Mouse (Mus musculus): ENCODE results near the gene Fosl2.
A peak's percentile ranks its signal among the peaks of the same experiment; 100 is the strongest.
"Not testable (repeated sequence)": the region's sequence is repeated elsewhere in the genome, so short reads cannot be mapped to it uniquely, and the experiment has no call there.

Fosl2 gene

DNA sequence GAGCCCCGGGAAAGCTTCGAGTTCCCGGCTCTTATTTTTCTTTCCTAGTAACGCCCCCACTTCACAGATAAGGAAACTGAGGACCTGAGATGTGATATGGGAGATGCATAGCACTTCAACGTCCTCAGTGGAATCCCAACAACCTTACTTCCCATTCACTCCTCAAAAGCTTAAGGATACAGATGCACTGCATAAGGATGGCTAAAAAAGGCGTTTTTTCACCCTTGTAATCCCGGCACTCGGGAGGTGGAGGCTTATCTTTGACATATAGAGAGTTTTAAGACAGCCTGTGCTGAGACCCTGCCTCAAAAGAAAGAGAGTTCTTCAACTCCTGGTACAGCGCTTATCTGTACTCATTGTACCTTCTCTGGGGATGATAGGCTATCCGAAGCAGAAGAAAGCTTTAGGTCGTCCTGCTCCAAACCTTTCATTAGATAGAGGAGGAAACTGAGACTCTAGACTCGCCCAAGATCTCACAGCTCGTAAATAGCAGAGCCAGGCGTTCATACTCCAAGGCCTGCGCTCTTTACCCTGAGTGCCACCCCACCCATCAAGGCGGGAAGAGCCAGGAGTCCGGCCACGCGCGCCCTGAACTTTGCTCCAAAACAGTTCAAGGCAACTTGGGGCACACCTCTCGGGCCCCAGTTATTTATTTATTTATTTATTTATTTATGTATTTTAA lies 1.4 kb upstream of the Fosl2 start:
- DNase-seq = peak; percentile 43

- DNase-seq = peak; percentile 76
Measured at GRCm38 (mm10) chr5:32134903-32135335, 682 bp upstream of the Fosl2 start.

DNA sequence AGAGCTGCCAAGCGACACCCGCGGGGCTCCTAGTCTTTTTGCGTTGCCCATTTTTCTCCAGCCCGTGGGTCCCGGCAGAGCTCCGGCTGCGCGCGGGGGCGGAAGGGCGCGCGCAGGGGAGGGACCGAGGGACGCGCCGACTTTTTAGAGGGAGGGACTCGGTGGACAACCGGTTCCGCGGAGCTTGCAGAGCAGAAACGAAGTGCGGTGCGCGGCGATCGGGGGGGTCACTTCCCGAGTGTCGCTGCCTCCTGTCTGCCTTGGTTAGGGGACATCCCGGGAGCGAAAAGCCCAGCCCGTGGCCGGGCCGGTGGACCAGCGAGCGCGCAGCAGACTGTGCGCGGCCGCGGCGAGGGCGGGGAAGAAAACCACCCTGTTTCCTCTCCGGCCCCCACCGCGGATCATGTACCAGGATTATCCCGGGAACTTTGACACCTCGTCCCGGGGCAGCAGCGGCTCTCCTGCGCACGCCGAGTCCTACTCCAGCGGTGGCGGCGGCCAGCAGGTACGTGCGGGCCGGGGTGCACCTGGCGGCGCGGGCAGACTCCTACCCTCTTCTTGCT lies 781 bp downstream of the Fosl2 start:
- DNase-seq = peak; percentile 81

DNA sequence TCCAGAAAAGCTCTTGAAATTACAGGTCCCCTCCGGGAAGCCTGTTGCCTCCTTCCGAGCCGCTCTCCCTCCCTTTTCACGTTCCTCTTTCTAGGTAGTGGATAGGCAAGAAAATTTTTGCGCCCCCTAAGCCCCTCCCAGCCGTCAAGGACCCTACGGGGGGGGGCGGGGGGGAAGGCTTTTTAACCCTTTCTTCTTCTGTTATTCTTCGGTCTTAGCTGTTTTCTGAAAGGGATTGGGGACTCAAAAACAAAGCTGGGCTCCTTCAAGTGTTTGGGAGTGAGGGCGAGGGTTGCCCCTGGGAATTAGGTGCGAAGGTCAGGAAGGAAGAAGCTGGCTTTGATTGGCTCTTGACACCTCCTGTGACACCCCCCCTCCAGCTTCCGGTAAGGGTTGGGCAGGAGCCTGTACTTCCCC lies 1.5 kb downstream of the Fosl2 start:
- DNase-seq = peak; percentile 57

- peak; percentile 52 for DNase-seq
Measured at GRCm38 (mm10) chr5:32138446-32139195, 3.0 kb downstream of the Fosl2 start.

GRCm38 (mm10) chr5:32139516-32140037 lies 4.0 kb downstream of the Fosl2 start:
- peak; percentile 77 for DNase-seq

GRCm38 (mm10) chr5:32141899-32142298 lies 6.3 kb downstream of the Fosl2 start:
- DNase-seq = no peak

DNA sequence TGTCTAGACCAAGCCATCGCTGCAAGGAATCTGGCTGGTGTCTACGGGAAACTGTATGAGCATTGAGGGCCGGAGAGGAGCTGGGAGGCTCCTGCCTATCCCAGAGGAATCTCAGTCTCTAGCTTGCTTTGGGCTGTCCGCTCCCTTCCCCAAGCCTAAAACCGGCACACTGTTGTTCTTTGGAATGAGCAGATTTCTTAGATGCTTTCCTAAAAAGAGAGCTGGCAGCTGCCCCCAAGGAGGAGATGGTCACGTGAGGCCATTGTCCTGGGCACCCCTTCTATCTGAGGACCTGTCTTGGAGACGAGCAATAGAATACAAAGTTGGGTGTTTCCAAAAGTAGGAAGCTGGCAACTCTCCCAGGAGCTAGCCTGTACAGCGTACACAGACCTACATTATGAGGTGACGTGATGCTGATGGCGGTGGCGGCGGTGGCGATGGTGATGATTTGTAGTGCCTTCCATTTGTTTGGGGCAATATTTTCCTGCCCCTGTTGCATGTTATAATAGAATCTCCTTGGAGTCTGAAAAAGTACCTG lies 7.9 kb downstream of the Fosl2 start:
- peak; percentile 30 for DNase-seq

- DNase-seq = no peak
Measured at GRCm38 (mm10) chr5:32146281-32146680, 10.7 kb downstream of the Fosl2 start.

DNA sequence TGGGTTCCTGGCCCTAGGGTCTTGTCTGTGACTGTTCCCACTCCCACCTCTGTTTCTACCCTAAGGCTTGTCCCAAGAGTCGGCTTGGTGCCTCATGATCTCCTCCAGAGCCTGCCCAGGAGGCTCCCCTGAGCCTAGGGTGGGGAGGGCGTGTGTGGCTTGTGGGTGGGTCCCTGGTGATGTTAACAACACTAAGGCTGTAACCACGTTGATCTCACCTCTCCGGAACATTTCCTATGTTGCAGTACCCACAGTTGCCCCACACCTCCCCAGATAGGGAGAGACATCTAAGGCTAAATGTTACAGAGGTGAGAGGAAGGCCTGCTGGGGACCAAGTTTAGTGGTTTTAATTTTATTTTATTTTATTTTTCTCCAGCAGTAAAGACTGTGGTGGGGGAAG lies 13.0 kb downstream of the Fosl2 start:
- DNase-seq = no peak

- DNase-seq = no peak
Measured at GRCm38 (mm10) chr5:32151244-32151643, 15.6 kb downstream of the Fosl2 start.

DNA sequence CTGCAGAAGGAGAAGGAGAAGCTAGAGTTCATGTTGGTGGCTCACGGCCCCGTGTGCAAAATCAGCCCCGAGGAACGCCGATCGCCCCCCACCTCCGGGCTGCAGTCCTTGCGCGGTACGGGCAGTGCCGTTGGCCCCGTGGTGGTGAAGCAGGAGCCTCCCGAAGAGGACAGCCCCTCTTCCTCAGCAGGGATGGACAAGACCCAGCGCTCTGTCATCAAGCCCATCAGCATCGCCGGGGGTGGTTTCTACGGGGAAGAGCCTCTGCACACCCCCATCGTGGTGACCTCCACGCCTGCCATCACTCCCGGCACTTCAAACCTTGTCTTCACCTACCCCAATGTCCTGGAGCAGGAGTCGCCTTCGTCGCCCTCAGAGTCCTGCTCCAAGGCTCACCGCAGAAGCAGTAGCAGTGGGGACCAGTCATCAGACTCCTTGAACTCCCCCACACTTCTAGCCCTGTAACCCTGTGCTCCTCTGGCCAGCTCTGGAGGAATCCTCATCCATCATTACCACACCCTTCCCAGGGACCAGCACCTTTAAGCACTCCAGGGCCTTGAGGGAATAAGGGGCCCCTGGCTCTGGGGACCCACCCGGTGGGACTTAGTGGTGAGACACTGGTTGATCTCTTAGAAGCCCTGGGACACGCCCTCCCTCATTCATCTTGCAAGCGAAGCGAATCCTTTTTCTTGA lies 17.3 kb downstream of the Fosl2 start:
- DNase-seq = no peak

DNA sequence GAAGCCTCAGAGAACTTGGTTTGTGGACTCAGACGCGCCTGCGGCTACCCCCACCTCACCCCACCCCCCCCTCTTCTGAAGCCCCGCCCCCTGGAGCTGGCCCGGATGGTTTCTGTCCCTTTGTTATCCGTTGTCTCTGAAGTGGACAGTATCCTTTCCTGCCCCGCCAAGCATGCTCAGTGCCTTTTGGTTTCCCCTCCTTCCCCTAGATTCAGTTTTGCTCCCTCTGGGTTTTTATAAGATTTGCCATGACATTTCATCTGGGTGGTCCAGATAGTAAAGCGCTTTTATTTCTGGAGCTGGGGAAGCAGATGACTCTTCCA lies 17.8 kb downstream of the Fosl2 start:
- no peak for DNase-seq

GRCm38 (mm10) chr5:32153791-32154490 lies 18.3 kb downstream of the Fosl2 start:
- DNase-seq = no peak

DNA sequence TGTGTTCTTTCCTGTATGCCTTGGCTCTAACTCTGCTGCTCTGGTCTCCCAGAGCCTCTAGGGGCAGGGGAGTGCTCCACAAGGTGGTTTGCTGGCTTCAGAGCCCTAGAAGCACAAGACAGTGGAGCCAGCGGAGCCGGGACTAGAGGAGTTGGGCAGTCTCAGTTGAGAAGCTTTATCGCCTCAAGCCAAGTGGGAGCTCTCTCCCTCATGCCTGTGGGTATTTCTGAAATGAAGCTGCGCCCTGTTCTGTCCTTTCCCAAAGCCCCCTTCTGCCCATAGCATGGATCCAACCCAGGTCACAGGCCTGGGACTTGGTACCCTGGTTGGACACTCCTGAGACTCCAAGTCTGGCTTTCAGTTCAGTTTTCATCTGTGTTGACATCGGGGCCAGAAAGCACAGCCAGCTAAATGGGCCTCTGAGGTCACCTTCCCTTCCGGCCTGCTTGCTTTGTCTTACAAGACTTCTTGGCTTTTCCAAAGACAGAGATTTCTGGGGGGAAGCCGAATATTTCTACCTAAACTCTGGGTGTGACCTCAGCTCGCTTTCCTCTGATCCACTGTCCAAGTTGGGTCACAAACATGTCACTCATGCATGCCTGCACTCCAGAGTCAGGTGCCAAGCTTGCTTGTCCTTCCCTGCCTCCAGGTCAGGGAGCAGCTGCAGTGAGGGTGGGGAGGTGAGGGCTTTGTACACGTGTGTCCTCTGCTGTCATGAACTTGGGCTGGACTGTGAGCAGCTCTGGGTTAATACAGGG lies 19.5 kb downstream of the Fosl2 start:
- no peak for DNase-seq

GRCm38 (mm10) chr5:32155927-32156326 lies 20.3 kb downstream of the Fosl2 start:
- DNase-seq = no peak

GRCm38 (mm10) chr5:32163478-32164043 lies 28.0 kb downstream of the Fosl2 start:
- DNase-seq = no peak

DNA sequence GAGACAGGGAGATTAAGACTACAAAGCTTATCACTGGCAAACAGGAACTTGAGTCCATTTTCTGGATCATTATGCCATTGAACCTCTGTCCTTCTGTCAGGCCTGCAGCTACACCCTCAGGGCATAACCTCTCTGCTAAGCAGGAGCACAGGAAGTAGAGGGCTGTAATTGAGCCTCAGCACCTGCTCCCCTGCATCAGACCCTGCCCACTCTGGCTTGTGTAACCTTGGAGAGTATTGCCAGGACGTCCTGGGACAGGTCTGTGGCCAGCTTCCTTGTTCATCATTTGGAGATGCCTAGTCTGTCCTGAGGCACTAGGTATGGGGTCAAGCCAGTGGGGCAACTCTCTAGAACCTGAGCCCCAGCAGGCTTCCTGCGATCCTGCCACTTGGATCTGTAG lies 36.6 kb downstream of the Fosl2 start:
- no peak for DNase-seq

- no peak for DNase-seq
Measured at GRCm38 (mm10) chr5:32176800-32177199, 41.2 kb downstream of the Fosl2 start.

DNA sequence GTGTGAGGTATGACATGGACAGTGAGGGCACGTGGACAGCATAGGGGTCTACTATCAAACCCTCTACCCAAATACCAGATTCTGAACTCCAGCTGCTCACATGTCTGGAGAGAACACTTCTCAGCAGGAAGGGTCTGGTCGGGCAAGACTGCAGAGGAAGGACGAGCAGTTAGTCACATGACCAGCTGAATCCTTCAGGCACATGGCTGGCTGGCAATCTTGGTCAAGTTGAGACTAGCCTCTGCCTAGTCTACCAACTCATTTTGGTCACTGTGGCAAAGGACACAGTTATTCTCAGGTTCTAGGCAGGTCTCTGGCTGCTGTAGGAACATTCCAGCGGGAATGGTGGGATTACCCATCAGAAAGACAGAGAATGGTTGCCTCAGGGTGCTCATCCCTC lies 42.1 kb downstream of the Fosl2 start:
- no peak for DNase-seq

- DNase-seq = not testable (repeated sequence)
Measured at GRCm38 (mm10) chr5:32178720-32179119, 43.1 kb downstream of the Fosl2 start.

Measured in lung, postnatal 14 days (tissue).